Mouse (Mus musculus): ENCODE measurements around the gene Allc. TPM values are rescaled to one million over a fixed set of nuclear protein-coding genes. Genes with fewer than 3 reads are reported as not detected.

Gene Allc
- total and polyA plus RNA-seq, 3 experiments: 0.85 to 2.2 TPM; not detected in 1

GRCm38 (mm10) chr12:28514264-28514775 lies 68.0 kb downstream of the Allc start:
- Histone ChIP-seq H3K4me3 (ENCODE audit: control insufficient read depth in 1 of 2, insufficient read depth in 1 of 2, low read depth in 2 of 2, low read length in 2 of 2) (no peak overlapping the region), H3K27ac (ENCODE audit: control insufficient read depth, low read depth, low read length) (no peak overlapping the region), H3K79me2 (ENCODE audit: control insufficient read depth, insufficient read depth, low read length, poor library complexity) (no peaks in the 10 kb centered on the region), H3K27me3 (ENCODE audit: control insufficient read depth in 1 of 2, insufficient read depth in 2 of 2, low read length in 2 of 2) (no peaks in the 10 kb centered on the region), H3K9ac (ENCODE audit: control insufficient read depth, low read depth, low read length, poor library complexity, severe bottlenecking) (no peak overlapping the region), H3K36me3 (ENCODE audit: control insufficient read depth in 1 of 2, insufficient read depth in 2 of 2, low read length in 2 of 2) (no peaks in the 10 kb centered on the region), H3K4me1 (ENCODE audit: control insufficient read depth in 1 of 2, insufficient read depth in 2 of 2, low read length in 2 of 2) (no peaks in the 10 kb centered on the region), H3K9me3 (replicated peaks; ENCODE audit: insufficient read depth, low read length) (no peaks in the 10 kb centered on the region)
- DNase-seq (ENCODE audit: low read depth, low spot score): no peak
- TF ChIP-seq JUND (IDR thresholded peaks at IDR 0.05; ENCODE audit: low read depth, low read length) (no peak), ZMIZ1 (IDR thresholded peaks at IDR 0.05; ENCODE audit: low read depth, low read length) (no peak), POLR2A (IDR thresholded peaks at IDR 0.05; ENCODE audit: control insufficient read depth in 1 of 2, insufficient read depth in 1 of 2, low read depth in 1 of 2, low read length in 2 of 2, poor library complexity in 1 of 2) (no peak), CTCF (IDR thresholded peaks at IDR 0.05 in 2 of 3, conservative IDR thresholded peaks at IDR 0.05 in 1 of 3; ENCODE audit: control insufficient read depth in 1 of 3, insufficient read depth in 1 of 3, low read depth in 2 of 3, low read length in 3 of 3, poor library complexity in 1 of 3, severe bottlenecking in 1 of 3) (no peak)

- TF ChIP-seq BHLHE40 (IDR thresholded peaks at IDR 0.05; ENCODE audit: borderline replicate concordance, low read depth, low read length): no peak
- no peak for TF ChIP-seq MXI1 (IDR thresholded peaks at IDR 0.05; ENCODE audit: low read depth, low read length)
- TF ChIP-seq USF1 (IDR thresholded peaks at IDR 0.05; ENCODE audit: low read depth, low read length): no peak
- no peak for TF ChIP-seq TAL1 (IDR thresholded peaks at IDR 0.05; ENCODE audit: low read length)
- no peak for TF ChIP-seq CHD2 (IDR thresholded peaks at IDR 0.05; ENCODE audit: low read length)
- no peak for TF ChIP-seq RAD21 (IDR thresholded peaks at IDR 0.05; ENCODE audit: low read depth, low read length)
- no peak for TF ChIP-seq SIN3A (IDR thresholded peaks at IDR 0.05; ENCODE audit: low read length)
- no peak for TF ChIP-seq MEF2A (IDR thresholded peaks at IDR 0.05; ENCODE audit: extremely low read depth, insufficient replicate concordance, low read depth, low read length, poor library complexity, severe bottlenecking)
- TF ChIP-seq ELF1 (IDR thresholded peaks at IDR 0.05; ENCODE audit: low read depth, low read length): no peak
- TF ChIP-seq CTCF (IDR thresholded peaks at IDR 0.05 in 2 of 3, conservative IDR thresholded peaks at IDR 0.05 in 1 of 3; ENCODE audit: control insufficient read depth in 1 of 3, insufficient read depth in 1 of 3, low read depth in 2 of 3, low read length in 3 of 3, poor library complexity in 1 of 3, severe bottlenecking in 1 of 3): no peak
- TF ChIP-seq TCF12 (IDR thresholded peaks at IDR 0.05; ENCODE audit: low read depth, low read length): no peak
- TF ChIP-seq MYB (IDR thresholded peaks at IDR 0.05; ENCODE audit: low read depth, low read length): no peak
- no peak for TF ChIP-seq NELFE (IDR thresholded peaks at IDR 0.05; ENCODE audit: low read depth, low read length)
- TF ChIP-seq USF2 (IDR thresholded peaks at IDR 0.05; ENCODE audit: borderline replicate concordance in 1 of 2, insufficient read depth in 1 of 2, low read depth in 1 of 2, low read length in 2 of 2): no peak
- no peak for TF ChIP-seq CHD1 (IDR thresholded peaks at IDR 0.05; ENCODE audit: low read depth, low read length)
- Histone ChIP-seq H3K9ac (ENCODE audit: control insufficient read depth, low read depth, low read length, poor library complexity, severe bottlenecking) (no peak overlapping the region), H3K27me3 (ENCODE audit: control insufficient read depth in 1 of 2, insufficient read depth in 2 of 2, low read length in 2 of 2) (no peaks in the 10 kb centered on the region), H3K4me1 (ENCODE audit: control insufficient read depth in 1 of 2, insufficient read depth in 2 of 2, low read length in 2 of 2) (no peaks in the 10 kb centered on the region), H3K9me3 (replicated peaks; ENCODE audit: insufficient read depth, low read length) (no peaks in the 10 kb centered on the region), H3K4me3 (ENCODE audit: control insufficient read depth in 1 of 2, insufficient read depth in 1 of 2, low read depth in 2 of 2, low read length in 2 of 2) (no peak overlapping the region), H3K79me2 (ENCODE audit: control insufficient read depth, insufficient read depth, low read length, poor library complexity) (no peaks in the 10 kb centered on the region), H3K27ac (ENCODE audit: control insufficient read depth, low read depth, low read length) (no peak overlapping the region), H3K36me3 (ENCODE audit: control insufficient read depth in 1 of 2, insufficient read depth in 2 of 2, low read length in 2 of 2) (no peaks in the 10 kb centered on the region)
- DNase-seq (ENCODE audit: low read depth, low spot score): no peak
Observed at GRCm38 (mm10) chr12:28509699-28510280, 72.5 kb downstream of the Allc start.

Other genes starting within 250 kb of the Allc start
- not detected in 2 replicates for gene Dcdc2c, start 30.1 kb downstream of the Allc start, total RNA-seq (2012; rRNA removed)
- under 1 TPM in 1 of 2 experiments, not detected in 1; 0.06 TPM for gene Dcdc2c, start 30.1 kb downstream of the Allc start, polyA plus RNA-seq (2012; ENCODE audit: insufficient read depth in 1 of 2, insufficient read length in 2 of 2, low read depth in 1 of 2, low replicate concordance in 2 of 2, missing spikeins in 1 of 2)
- 0.23 and 0.54 TPM in 2 replicates for gene Colec11, start 40.9 kb upstream of the Allc start, total RNA-seq (2012; rRNA removed)
- gene Colec11, start 40.9 kb upstream of the Allc start, polyA plus RNA-seq (2012; ENCODE audit: insufficient read depth in 1 of 2, insufficient read length in 2 of 2, low read depth in 1 of 2, low replicate concordance in 2 of 2, missing spikeins in 1 of 2): under 1 TPM in 1 of 2 experiments, not detected in 1; 0.74 TPM
- 2,384 and 2,439 TPM in 2 replicates for gene Rps7, start 53.4 kb upstream of the Allc start, total RNA-seq (2012; rRNA removed)
- gene Rps7, start 53.4 kb upstream of the Allc start, polyA plus RNA-seq (2012; ENCODE audit: insufficient read depth in 1 of 2, insufficient read length in 2 of 2, low read depth in 1 of 2, low replicate concordance in 2 of 2, missing spikeins in 1 of 2): 100 to 1,000 TPM; 300 to 476 TPM
- gene Rnaseh1, start 67.1 kb upstream of the Allc start, total RNA-seq (2012; rRNA removed): 39.0 and 47.9 TPM in 2 replicates
- gene Rnaseh1, start 67.1 kb upstream of the Allc start, polyA plus RNA-seq (2012; ENCODE audit: insufficient read depth in 1 of 2, insufficient read length in 2 of 2, low read depth in 1 of 2, low replicate concordance in 2 of 2, missing spikeins in 1 of 2): 10 to 100 TPM in 1 of 2 experiments, not detected in 1; 36.5 TPM
- gene Adi1, start 92.7 kb upstream of the Allc start, total RNA-seq (2012; rRNA removed): 18.1 and 22.1 TPM in 2 replicates
- 10 to 100 TPM in 1 of 2 experiments, not detected in 1; 54.8 TPM for gene Adi1, start 92.7 kb upstream of the Allc start, polyA plus RNA-seq (2012; ENCODE audit: insufficient read depth in 1 of 2, insufficient read length in 2 of 2, low read depth in 1 of 2, low replicate concordance in 2 of 2, missing spikeins in 1 of 2)
- 29.4 and 31.1 TPM in 2 replicates for gene Trappc12, start 167.9 kb upstream of the Allc start, total RNA-seq (2012; rRNA removed)
- 10 to 100 TPM in 1 of 2 experiments, not detected in 1; 35.1 TPM for gene Trappc12, start 167.9 kb upstream of the Allc start, polyA plus RNA-seq (2012; ENCODE audit: insufficient read depth in 1 of 2, insufficient read length in 2 of 2, low read depth in 1 of 2, low replicate concordance in 2 of 2, missing spikeins in 1 of 2)
- 40.7 and 45.8 TPM in 2 replicates for gene Eipr1, start 169.3 kb upstream of the Allc start, total RNA-seq (2012; rRNA removed)
- gene Eipr1, start 169.3 kb upstream of the Allc start, polyA plus RNA-seq (2012; ENCODE audit: insufficient read depth in 1 of 2, insufficient read length in 2 of 2, low read depth in 1 of 2, low replicate concordance in 2 of 2, missing spikeins in 1 of 2): 10 to 100 TPM in 1 of 2 experiments, not detected in 1; 51.5 TPM

Measured in MEL (cell line).